Mouse (Mus musculus) embryonic facial prominence, embryonic 11.5 days (tissue): ENCODE measurements around the gene Rpl3l. TPM values are rescaled to one million over a fixed set of nuclear protein-coding genes. Genes with fewer than 3 reads are reported as not detected.

ENCODE experiments used
- ATAC-seq: fragments of 200-750 bp; cut with Nextera tagmentation; replicated peaks from 2 replicates; pipeline ENCODE4 v1.8.0; 2017; ENCODE audit warnings: low read depth; ENCODE audit not compliant: insufficient number of reproducible peaks, low FRiP score, low TSS enrichment
- DNase-seq: peaks from one replicate; pipeline ENCODE4 v3.0.0-alpha.2; 2015; ENCODE audit warnings: low spot score
- H3K27ac ChIP-seq: fragments of 300-500 bp; sonication (generic); replicated peaks from 2 replicates; pipeline ENCODE4 v1.5.1; 2014; ENCODE audit warnings: mild to moderate bottlenecking, low read depth, low read length, control low read depth
- H3K27me3 ChIP-seq: fragments of 300-500 bp; sonication (generic); 2 replicates; pipeline ENCODE4 v1.6.1; 2014; ENCODE audit warnings: mild to moderate bottlenecking, low read length, moderate library complexity, mixed read lengths; ENCODE audit not compliant: control insufficient read depth, insufficient read depth
- H3K36me3 ChIP-seq: fragments of 300-500 bp; sonication (generic); replicated peaks from 2 replicates; pipeline ENCODE4 v1.6.1; 2014; ENCODE audit warnings: low read depth, mild to moderate bottlenecking, low read length, moderate library complexity, mixed read lengths; ENCODE audit not compliant: control insufficient read depth, insufficient read depth
- H3K4me1 ChIP-seq: fragments of 300-500 bp; sonication (generic); 2 replicates; pipeline ENCODE4 v1.6.1; 2014; ENCODE audit warnings: low read length, mixed read lengths; ENCODE audit not compliant: control insufficient read depth, insufficient read depth
- H3K4me2 ChIP-seq: fragments of 300-500 bp; sonication (generic); 2 replicates; pipeline ENCODE4 v1.6.1; 2014; ENCODE audit warnings: low read depth, mild to moderate bottlenecking, control low read depth, low read length, moderate library complexity
- H3K4me3 ChIP-seq: fragments of 300-500 bp; sonication (generic); 2 replicates; pipeline ENCODE4 v1.5.1; 2014; ENCODE audit warnings: low read depth, low read length, control low read depth
- H3K9ac ChIP-seq: fragments of 300-500 bp; sonication (generic); replicated peaks from 2 replicates; pipeline ENCODE4 v1.6.1; 2014; ENCODE audit warnings: mild to moderate bottlenecking, control low read depth, low read length
- H3K9me3 ChIP-seq: fragments of 300-500 bp; sonication (generic); replicated peaks from 2 replicates; pipeline ENCODE4 v1.6.1; 2016; ENCODE audit warnings: mild to moderate bottlenecking, low read length, inconsistent platforms, mixed read lengths; ENCODE audit not compliant: control insufficient read depth
- WGBS: fragments of 180-500 bp; shearing (Covaris S2); extraction: QIAGEN DNeasy Blood & Tissue Kit; methylation state at CpG from one replicate; pipeline ENCODE4 v1.1.7; 2014; 5-methylcytosine and 5-hydroxymethylcytosine counted together
- polyA plus RNA-seq: library from polyadenylated mRNA; unstranded; fragments of >200 nt; fragmentation: Nextera tagmentation; extraction: Ambion mirVana; gene quantifications from 2 replicates; pipeline ENCODE4 v1.2.1, GENCODE M21; 2014

The Rpl3l gene
- not detected in 2 replicates for polyA plus RNA-seq

DNA sequence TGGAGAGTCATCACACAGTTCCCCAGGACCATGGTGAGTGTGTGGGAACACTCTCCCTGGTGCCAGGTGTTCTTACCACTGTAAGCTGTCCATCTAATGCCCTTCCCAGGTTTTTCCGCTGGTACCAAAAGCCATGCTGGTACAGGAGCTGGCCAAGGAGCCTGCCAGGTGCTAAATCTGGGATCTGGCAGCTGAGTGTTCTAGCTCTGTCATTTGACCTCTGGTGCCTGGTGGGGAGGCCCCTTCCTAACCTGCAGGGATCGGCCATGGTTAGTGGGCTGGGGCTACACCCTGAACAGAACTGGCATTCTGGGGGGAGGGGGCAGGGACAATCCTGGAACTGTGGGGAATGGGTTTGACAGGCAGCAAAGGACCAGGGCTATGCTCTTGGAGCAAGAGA, at the start of gene Rpl3l:
Gene Rpl3l (plus strand): TSS at position 203 of the 400 bp plus-strand sequence.
- WGBS, result 76% methylated on average over 2 of the region's 2 CpGs
- Histone ChIP-seq H3K9me3 (no peaks in the 10 kb centered on the region), H3K4me2 (no peak within 1 kb of the TSS), H3K9ac (no peak within 1 kb of the TSS), H3K4me1 (no peaks in the 10 kb centered on the region; the same call in 1 of the 2 replicates), H3K4me3 (no peak within 1 kb of the TSS), H3K27me3 (no peaks in the 10 kb centered on the region), H3K27ac (no peak within 1 kb of the TSS), H3K36me3 (no peaks in the 10 kb centered on the region)
- DNase-seq, result no peak
- ATAC-seq, result no peak

- Histone ChIP-seq H3K4me3 (no peak overlapping the region), H3K27me3 (peaks cover 36% of the 10 kb centered on the region), H3K27ac (no peak overlapping the region), H3K36me3 (no peaks in the 10 kb centered on the region; the same call in 1 of the 2 replicates), H3K4me2 (no peak overlapping the region), H3K9ac (no peak overlapping the region), H3K9me3 (no peaks in the 10 kb centered on the region), H3K4me1 (peaks cover 4% of the 10 kb centered on the region)
- DNase-seq (peak; percentile 62), ATAC-seq (peak; percentile 14; the same call in 1 of the 2 replicates)
- 28% methylated on average over 16 of the region's 16 CpGs for WGBS
These were observed 41.1 kb upstream of the Rpl3l start for GRCm38 (mm10) chr17:24686514-24686913.

- Histone ChIP-seq H3K9me3 (no peaks in the 10 kb centered on the region), H3K4me3 (peak overlapping the region; percentile 25), H3K4me2 (peak overlapping the region; percentile 48), H3K27ac (no peak overlapping the region), H3K27me3 (peaks cover 36% of the 10 kb centered on the region), H3K9ac (peak overlapping the region; percentile 32; the same call in 1 of the 2 replicates), H3K36me3 (peaks cover under 1% of the 10 kb centered on the region), H3K4me1 (peaks cover 4% of the 10 kb centered on the region)
- 2% methylated on average over 24 of the region's 25 CpGs for WGBS
- ATAC-seq (no peak), DNase-seq (peak; percentile 33)
These were observed 40.4 kb upstream of the Rpl3l start for GRCm38 (mm10) chr17:24687146-24687595.

DNA sequence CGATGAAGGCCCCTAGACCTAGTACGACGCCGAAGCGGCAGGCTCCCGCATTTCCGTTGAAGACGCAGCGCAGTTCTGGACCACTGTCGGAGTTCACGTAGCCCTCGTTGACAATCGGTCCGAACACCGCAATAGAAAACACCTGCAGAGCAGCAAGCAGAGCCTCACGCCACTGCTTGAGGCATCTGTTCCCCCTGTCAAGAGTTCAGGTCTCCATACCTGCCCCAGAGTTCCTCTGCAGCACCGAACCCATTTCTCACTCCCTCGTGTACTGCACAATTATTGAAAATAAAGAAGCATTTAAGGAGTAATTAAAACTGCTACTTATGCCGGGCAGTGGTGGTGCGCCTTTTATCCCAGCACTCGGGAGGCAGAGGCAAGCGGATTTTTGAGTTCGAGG, 40.0 kb upstream of the Rpl3l start:
- peaks cover 4% of the 10 kb centered on the region for H3K4me1 ChIP-seq
- peak overlapping the region; percentile 48 for H3K4me2 ChIP-seq
- H3K27me3 ChIP-seq, result peaks cover 36% of the 10 kb centered on the region
- H3K27ac ChIP-seq, result no peak overlapping the region
- peak overlapping the region; percentile 25 for H3K4me3 ChIP-seq
- DNase-seq, result no peak
- H3K36me3 ChIP-seq, result peaks cover 4% of the 10 kb centered on the region; the same call in 1 of the 2 replicates
- no peaks in the 10 kb centered on the region for H3K9me3 ChIP-seq
- 15% methylated on average over 23 of the region's 23 CpGs for WGBS
- ATAC-seq, result no peak
- peak overlapping the region; percentile 32; the same call in 1 of the 2 replicates for H3K9ac ChIP-seq

DNA sequence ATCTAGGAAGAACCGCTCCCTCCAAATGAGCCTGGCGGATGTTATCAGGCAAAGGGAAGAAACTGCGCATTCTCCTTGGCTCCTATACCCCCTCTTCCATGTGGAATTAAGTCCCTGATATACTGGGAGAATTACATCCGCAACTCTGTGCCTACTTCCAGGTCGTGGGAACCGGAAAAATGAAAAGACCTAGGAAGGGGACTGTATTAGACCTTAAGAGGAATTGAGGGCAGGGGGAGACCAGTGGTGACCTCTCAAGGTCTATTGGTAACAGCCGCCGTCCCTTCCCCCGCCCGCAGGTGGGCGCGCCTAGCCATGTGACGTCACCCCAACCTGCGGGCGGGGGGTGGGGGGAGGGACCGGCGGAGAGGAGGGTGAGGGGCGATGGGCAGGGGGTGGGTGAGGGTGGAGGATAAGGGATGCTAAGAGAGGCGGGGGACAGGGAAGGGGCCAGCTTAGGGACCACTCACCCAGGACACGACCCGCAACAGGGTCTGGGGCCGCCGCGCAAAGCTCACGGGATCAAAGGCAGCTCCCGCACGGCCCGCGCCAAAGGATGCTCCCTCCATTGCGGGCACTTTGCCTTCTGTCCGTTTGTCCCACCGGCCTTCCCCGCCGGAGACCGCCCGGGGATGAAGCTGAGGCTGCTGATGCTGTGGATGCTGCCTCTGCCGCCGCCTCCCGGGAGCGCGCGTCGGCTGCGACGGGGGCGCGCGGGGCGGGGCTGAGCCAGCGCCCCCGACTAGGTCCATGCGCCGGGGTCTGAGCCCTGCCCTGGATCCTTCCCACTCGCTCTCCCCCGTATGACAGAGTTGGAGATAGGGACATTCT, 38.2 kb upstream of the Rpl3l start, which contains the start of gene Syngr3:
Gene Syngr3 (minus strand): TSS at position 705 of the 831 bp plus-strand sequence.
- H3K4me1 ChIP-seq, result peaks cover 4% of the 10 kb centered on the region
- peak within 1 kb of the TSS; percentile 63 for H3K9ac ChIP-seq
- H3K4me2 ChIP-seq, result peak within 1 kb of the TSS; percentile 93
- H3K27me3 ChIP-seq, result peaks cover 36% of the 10 kb centered on the region
- no peak within 1 kb of the TSS for H3K27ac ChIP-seq
- DNase-seq (peak; percentile 54), ATAC-seq (no peak)
- H3K4me3 ChIP-seq, result peak within 1 kb of the TSS; percentile 65
- H3K9me3 ChIP-seq, result no peaks in the 10 kb centered on the region
- H3K36me3 ChIP-seq, result peaks cover 8% of the 10 kb centered on the region
- WGBS, result under 1% methylated on average over 51 of the region's 55 CpGs

DNA sequence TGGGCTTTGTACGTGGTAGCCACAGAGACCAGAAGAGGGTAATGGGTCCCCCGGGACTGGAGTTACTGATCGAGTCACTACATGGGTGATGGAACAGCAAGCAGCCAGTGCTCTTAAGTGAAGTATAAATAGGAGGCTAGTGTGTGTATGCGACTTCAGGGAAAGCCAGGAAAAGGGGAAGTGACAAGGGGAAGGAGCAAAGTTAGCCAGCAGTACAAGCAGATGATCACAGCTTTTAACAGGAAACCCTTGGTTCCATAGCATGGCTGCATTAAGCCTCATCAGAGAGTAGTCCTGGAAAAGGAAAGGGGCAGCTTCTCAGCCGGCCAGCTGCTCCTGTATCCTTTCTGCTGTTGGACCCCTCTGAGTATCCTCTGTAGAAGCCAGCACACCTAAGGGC, 35.2 kb upstream of the Rpl3l start:
- ATAC-seq (no peak), DNase-seq (no peak)
- peaks cover 33% of the 10 kb centered on the region for H3K27me3 ChIP-seq
- peaks cover 8% of the 10 kb centered on the region for H3K36me3 ChIP-seq
- H3K9me3 ChIP-seq, result no peaks in the 10 kb centered on the region
- no peak overlapping the region for H3K9ac ChIP-seq
- no peak overlapping the region for H3K4me2 ChIP-seq
- no peak overlapping the region for H3K4me3 ChIP-seq
- H3K4me1 ChIP-seq, result peaks cover under 1% of the 10 kb centered on the region
- H3K27ac ChIP-seq, result no peak overlapping the region
- 82% methylated on average over 5 of the region's 5 CpGs for whole genome bisulfite sequencing

- H3K36me3 ChIP-seq, result peaks cover 8% of the 10 kb centered on the region
- no peaks in the 10 kb centered on the region for H3K9me3 ChIP-seq
- peak overlapping the region; percentile 76 for H3K4me2 ChIP-seq
- peak overlapping the region; percentile 81 for H3K4me3 ChIP-seq
- peak; percentile 31 for ATAC-seq
- WGBS, result 8% methylated on average over 46 of the region's 51 CpGs
- no peak for DNase-seq
- H3K9ac ChIP-seq, result peak overlapping the region; percentile 92
- peaks cover 2% of the 10 kb centered on the region for H3K27me3 ChIP-seq
- no peaks in the 10 kb centered on the region; the same call in 1 of the 2 replicates for H3K4me1 ChIP-seq
- peak overlapping the region; percentile 78 for H3K27ac ChIP-seq
These were observed 32.2 kb upstream of the Rpl3l start for GRCm38 (mm10) chr17:24695326-24696010.
